Mouse (Mus musculus) thymus, postnatal 14 days (tissue): ENCODE measurements around the gene Nr5a2.

Experiments used
- DNase-seq: peaks from one replicate; pipeline ENCODE4 v3.0.0; 2021

The Nr5a2 gene

GRCm38 (mm10) chr1:136896351-136896750 is 63.9 kb downstream of the Nr5a2 start:
- DNase-seq: no peak

DNA sequence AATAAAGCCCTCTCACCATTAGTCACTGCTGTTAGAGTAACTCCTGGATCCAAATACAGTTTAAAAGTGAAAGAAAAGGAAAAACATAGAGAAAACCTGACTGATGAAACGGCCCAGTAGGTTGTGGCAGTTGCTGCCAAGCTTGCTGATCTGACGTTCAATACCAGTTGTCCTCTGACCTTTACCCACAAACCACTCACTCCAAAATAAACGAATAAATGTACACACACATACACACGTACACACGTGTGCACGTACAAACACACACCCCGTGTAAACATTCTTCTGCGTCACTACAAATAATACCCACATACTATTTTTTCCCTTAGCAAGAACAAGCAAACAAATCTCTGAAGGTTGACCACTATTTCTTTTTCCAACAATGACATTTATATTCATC is 64.4 kb downstream of the Nr5a2 start:
- DNase-seq: no peak

- DNase-seq: no peak
Measured at GRCm38 (mm10) chr1:136894753-136895152, 65.5 kb downstream of the Nr5a2 start.

GRCm38 (mm10) chr1:136893162-136893561 is 67.1 kb downstream of the Nr5a2 start:
- DNase-seq: no peak

DNA sequence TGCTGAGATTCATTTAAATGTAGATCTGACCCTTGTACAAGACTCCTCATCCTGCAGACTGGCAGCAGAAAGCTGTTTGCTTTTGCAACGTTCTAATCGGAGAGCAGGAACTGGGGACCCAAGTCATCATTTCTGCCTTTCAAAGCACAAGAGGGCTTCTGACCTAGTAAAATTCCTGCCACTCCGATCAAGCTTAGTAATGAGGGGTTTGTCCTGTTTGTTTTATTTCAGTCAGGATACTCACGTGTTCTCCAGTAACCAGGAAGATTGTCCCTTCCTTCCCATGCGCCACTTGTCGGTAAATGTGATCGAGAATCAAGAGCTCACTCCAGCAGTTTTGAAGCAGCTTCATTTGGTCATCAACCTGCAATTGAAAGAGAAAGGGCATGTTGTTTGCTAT is 69.8 kb downstream of the Nr5a2 start:
- DNase-seq: no peak

- DNase-seq: no peak
Measured at GRCm38 (mm10) chr1:136888704-136889103, 71.5 kb downstream of the Nr5a2 start.

DNA sequence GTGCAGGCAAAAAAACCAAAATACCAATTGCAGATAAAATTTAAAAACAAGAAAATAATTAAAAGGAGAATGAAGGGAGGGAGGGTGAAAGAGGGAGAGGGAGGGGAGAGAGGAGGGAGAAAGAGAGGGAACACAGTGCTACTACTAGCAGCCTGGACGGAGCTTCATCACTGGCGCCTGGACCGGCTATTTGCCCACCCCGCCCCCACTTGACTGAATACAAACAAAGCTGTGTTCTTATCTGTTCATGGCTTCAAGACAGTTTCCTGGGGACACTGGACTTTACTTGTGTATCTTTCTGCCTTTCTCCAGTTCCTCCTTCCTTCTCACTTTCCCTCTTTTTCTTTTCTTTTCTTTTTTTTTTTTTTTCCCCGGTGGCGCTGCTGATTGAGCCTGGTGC is 73.6 kb downstream of the Nr5a2 start:
- DNase-seq: no peak

DNA sequence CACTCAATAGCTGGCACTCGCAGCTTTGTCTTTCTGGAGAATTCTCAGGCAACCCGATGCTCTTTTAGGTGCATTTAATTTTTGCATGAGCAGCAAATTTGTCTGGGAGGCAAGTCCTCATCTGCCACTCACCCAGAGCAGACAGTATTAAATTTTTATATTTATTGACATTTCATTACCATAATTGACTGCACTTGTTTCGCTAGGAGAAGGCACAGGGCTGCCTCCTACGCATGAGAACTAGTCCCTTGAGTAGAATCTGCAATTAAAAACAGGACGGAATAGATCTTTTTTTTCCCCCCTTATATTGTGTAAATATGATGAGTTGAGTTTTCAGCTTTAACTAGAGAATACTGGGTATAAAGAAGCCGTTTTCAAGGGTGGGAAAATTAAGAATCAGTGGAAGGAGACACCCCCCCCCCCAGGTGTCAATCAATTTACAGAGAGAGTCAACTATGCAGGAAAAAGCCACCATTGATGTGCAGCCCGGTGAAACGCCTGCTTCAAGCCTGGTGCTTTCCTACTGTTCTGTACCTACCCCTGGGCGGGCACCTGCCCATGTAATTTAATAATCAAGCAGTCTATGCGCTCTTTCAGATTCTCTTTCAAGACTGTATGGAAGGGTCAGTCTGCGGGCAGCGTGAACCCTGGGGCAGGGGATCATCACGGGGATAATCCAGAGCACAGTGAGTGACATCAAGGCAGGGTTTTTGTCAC is 76.6 kb downstream of the Nr5a2 start:
- no peak for DNase-seq

DNA sequence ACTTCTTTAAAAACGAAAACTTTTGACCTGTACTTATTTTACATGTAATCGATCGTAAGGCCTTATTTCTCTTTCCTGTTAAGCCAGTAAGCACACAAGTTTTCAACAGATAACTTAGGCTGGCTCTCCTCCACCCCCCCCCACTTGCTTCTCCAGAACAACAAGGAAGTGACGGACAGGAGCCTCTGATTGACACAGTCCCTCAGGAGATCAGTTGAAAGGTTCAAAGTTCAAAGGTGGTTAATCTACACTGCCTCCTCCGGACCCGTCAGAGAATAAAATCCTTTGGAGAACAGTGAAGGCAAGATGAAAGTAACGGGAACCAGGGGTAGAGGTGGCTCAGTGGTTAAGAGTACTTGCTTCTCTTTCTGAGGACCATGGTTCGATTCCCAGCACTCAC is 80.0 kb downstream of the Nr5a2 start:
- DNase-seq: no peak

- DNase-seq: no peak
Measured at GRCm38 (mm10) chr1:136875006-136875405, 85.2 kb downstream of the Nr5a2 start.

- DNase-seq: no peak
Measured at GRCm38 (mm10) chr1:136868955-136869354, 91.3 kb downstream of the Nr5a2 start.

- DNase-seq: no peak
Measured at GRCm38 (mm10) chr1:136868285-136868684, 92.0 kb downstream of the Nr5a2 start.

DNA sequence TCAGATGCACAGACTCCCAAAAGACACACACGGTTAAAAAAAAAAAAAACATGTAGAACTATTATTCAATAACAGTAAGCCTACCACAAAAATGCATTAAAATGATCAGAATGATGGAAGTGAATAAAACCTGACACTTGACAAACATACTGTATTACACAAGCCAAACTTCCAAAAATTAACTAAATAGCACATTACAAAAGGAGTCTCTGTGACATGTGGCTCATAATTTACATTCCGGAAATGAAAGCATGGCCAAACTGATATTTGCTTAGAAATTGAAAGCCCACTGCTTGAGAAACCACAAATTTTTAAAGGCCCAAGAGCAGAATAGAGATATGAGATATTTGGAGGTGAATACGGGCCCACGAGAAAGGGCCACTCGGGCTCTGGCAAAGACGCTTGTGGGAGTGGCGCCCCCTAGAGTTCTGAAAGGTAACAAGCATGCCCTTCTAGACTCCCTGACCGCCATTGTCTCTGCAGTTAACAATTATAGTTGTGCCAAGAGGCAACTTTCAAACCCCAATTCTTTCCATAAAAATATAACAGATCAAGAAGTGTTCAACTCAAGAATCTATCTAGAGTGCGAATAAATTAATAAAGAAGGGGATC is 93.7 kb downstream of the Nr5a2 start:
- DNase-seq: peak; percentile 24

- DNase-seq: no peak
Measured at GRCm38 (mm10) chr1:136863209-136863608, 97.0 kb downstream of the Nr5a2 start.

DNA sequence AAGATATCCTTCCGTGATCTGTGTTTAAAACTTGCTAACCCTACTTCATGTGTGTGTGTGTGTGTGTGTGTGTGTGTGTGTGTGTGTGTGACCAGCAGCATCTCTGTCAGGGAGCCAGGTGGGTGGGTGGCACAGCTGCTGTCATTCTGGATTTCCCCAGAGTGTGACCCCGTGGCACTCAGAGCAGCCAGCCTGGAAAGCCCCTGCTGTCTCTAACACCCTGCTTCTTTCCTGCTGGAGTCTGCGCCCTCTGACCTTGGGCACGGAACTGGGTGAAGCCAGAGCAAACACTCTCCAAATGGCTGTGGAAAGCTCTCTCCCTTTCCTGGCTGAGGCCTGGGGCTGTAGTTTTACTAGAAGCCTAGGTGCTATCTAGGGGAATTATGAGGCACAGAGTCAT is 100.8 kb downstream of the Nr5a2 start:
- DNase-seq: no peak

GRCm38 (mm10) chr1:136858724-136859123 is 101.5 kb downstream of the Nr5a2 start:
- DNase-seq: no peak

GRCm38 (mm10) chr1:136856104-136856503 is 104.1 kb downstream of the Nr5a2 start:
- DNase-seq: no peak

DNA sequence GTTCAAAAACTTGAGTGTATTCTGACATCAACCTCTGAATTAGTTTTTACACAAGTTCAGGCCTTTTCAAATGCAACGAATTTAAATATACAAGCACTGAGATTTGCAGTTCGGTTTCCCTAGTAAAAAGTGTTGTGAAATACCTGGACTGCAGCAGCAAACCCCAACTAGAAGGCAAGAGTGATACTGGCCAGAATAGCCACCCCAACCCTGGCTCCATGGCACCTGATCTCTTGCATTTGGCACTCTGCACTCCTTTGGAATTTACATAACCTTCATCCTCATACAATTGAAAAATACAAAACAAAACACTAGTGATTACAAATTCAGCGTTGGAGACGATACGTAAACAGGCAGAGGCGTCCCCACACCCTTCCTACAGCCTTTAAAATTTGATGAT is 111.5 kb downstream of the Nr5a2 start:
- no peak for DNase-seq

DNA sequence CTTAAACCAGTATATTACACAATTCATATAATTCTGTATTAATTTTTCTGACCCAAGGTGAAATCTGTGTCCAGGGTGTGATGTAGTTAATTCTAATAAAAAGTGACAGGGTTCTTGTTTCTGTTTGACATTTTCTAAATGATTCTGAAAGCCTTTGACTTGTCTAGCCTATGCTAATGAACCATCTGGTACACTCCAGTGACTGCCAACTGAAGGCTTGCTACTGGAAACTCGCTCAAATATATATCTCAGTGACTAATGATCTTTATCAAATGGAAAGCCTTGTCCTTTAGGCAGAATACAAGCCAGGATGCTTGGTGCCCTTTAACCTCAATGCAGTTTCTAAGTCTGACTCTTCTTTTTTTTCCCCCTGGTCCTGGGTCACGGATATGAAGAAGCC is 114.2 kb downstream of the Nr5a2 start:
- no peak for DNase-seq

DNA sequence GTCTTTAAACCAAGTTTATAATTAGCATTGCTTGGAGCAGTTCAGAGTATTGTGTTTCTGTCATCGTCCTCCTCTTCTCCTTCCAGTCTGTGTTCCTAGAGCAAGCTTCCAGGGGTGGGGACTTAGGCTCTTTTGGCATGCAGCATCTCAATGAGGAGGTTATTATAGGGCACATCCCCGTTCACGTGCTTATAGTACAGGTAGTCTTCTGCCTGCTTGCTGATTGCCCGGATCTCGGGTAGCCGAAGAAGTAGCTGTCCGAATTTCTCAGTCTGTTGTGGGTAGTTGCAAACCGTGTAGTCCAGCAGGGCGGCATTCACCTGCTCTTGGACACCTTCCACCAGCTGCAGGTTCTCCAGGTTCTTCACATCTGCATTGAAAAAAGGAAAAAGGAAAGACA is 114.9 kb downstream of the Nr5a2 start:
- no peak for DNase-seq

DNA sequence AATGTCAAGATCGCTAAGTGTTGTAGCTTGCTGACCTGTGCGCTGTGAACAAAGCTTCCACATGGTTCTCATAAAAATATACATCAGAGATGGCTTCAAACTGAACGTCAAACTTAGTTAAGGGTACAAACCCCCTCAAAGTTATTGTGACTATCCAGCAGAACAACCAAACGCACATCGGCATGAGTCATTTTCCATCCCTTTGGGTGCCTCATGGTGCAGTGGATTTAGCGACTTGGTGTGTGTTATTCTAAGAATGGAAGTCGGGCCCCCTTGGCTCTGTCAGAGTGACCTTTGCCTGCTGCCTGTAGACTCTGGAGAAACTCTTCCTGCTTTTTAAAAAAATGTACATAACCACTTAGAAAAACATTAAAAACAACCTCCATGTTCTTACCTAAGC is 119.7 kb downstream of the Nr5a2 start:
- no peak for DNase-seq

DNA sequence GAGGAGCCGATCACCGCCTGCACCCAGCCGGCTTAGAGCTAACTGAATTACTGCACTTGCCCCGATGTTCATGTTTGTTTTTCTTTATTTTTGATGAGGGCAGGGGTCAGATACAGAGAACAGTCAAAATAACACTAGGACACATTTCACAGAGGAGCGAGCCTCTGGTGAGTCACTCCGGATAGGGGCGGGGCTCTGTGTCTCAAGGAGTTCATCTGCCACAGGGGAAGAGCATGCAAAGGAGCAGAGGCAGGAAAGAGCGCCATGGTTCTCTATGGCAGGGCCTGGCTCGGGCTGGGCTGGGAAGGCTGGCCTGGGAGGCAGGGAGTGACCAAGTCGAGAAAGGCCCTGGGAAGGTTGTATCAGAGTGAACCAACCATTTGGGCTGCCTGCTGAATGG is 121.0 kb downstream of the Nr5a2 start:
- no peak for DNase-seq

DNA sequence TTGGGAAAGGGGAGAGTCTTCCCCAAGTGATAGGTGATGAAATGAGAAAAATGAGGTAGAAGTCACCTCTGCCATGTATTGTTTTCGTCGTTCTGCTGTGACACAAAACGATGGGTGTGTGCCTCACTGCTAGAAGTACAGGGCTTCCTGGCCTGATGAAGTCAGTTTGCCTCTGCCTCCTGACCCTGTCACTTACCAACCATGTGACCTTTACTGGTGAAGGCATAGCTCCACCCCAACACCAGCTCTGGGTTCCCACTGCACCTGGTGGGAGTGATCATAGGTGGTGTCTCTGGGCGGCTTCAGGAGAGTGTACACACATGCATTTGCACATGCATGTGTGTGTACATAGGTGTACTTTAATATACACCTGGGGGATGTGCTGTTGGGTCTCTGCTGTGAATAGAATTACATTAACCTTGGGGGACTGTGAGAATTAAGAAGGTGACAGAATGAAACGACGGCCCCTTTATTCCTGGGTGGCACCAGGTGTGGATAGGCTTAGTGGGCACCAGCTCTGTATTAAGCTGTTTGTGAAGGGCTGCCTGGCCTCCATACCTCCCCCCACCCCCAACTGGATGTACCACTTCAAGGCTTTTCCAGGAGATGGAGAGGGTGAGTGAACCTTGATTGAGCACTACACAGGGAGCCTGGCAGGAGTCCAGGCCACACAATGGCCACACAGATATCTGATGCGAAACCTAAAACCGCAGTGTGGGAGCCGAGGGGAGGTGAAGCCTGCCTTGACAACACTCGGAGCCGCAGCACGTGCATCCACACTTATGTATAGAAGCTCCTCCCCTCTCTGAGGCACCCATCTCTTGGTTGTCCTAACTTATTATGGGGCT is 127.7 kb downstream of the Nr5a2 start:
- no peak for DNase-seq

GRCm38 (mm10) chr1:136830992-136831391 is 129.3 kb downstream of the Nr5a2 start:
- no peak for DNase-seq
